Mouse (Mus musculus) stomach, postnatal 0 days (tissue): ENCODE measurements around the gene Saysd1.

Experiments
- CTCF ChIP-seq: IDR thresholded peaks from 2 replicates; pipeline ENCODE4 v1.5.1; 2016; ENCODE audit warnings: antibody characterized with exemption, low read depth, mild to moderate bottlenecking, moderate library complexity
- EP300 ChIP-seq: optimal IDR thresholded peaks from 2 replicates; pipeline ENCODE3; 2016; ENCODE audit warnings: antibody characterized with exemption

DNA sequence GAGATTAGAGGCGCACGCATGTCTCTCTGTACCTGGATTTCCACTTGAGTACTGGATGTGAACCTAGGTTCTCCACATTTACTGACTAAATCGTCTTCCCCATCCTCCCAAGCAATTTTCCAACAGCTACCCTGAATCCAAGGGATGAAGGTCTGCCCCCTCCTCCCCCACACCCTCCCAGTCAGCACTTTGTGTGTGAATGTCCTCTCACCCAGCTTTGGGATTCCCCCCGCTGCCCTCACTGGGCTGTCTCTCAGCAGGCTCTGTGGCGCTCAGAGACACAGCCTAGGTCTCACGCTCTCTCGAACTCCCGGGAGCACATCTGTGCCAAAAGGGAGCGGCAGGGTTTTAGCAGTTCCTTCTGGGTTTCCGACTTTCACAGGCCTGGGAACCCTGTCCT, 17.4 kb upstream of the Saysd1 start:
- TF ChIP-seq EP300 (no peak), CTCF (no peak)
